ENCODE assay signal across 29 mouse cellular contexts in the genomic region with DNA sequence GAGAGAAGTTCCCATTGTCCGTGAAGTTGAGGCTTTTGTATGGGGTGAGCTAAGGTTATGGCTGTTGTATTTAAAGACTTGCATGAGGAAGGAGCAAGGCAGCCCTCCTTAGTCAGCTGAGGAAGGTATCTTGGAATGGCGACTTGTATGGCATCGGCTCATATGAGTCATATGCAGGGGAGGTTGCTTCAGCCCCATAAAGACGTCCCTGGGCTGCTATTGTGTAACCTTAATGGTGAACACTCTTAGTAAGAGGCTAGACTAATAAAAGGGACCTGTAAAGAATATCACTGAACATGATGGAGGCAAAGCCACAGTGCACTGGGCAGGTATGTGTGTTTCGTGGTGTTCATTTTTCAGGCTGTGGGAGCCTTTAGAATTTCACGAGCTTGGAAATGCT.
"Had no signal": no experiment of that assay in that cellular context is flagged by ENCODE, and none has a peak within 500 bp of the region (broad histone marks: within the 10 kb centered on the region; RNA-seq: fewer than 3 reads in every experiment).

No protein-coding gene starts in this region.

- H3K4me2 ChIP-seq: heart, embryonic 11.5 days; heart, embryonic 12.5 days; heart, embryonic 13.5 days; heart, embryonic 15.5 days; hindbrain, embryonic 12.5 days; hindbrain, embryonic 13.5 days; hindbrain, embryonic 14.5 days; hindbrain, embryonic 15.5 days; intestine, embryonic 15.5 days; kidney, embryonic 15.5 days had no signal

- H3K4me3 ChIP-seq: heart, embryonic 12.5 days; heart, embryonic 13.5 days; heart, embryonic 15.5 days; hindbrain, embryonic 10.5 days; hindbrain, embryonic 12.5 days; hindbrain, embryonic 13.5 days; hindbrain, embryonic 15.5 days; intestine, embryonic 15.5 days; kidney, embryonic 15.5 days; layer of hippocampus, adult 2 months; left cerebral cortex, adult 2 months had no signal

- H3K36me3 ChIP-seq: heart, embryonic 12.5 days; heart, embryonic 13.5 days; heart, embryonic 15.5 days; hindbrain, embryonic 10.5 days; hindbrain, embryonic 12.5 days; hindbrain, embryonic 13.5 days; hindbrain, embryonic 15.5 days; intestine, embryonic 15.5 days; kidney, embryonic 15.5 days had no signal

- DNase-seq: heart, postnatal 10 days; heart, postnatal 14 days; heart, postnatal 36 days; heart, postnatal 4 days; kidney, adult 11 months; kidney, adult 18-20 months; kidney, adult 2 months; kidney, adult 8-10 months; kidney, adult 9 months; kidney, postnatal 10 days; kidney, postnatal 14 days; kidney, postnatal 25 days; kidney, postnatal 36 days; kidney, postnatal 4 days; layer of hippocampus, adult 9-11 months; layer of hippocampus, postnatal 36 days had no signal

- H3K27me3 ChIP-seq: heart, embryonic 12.5 days; heart, embryonic 13.5 days; heart, embryonic 15.5 days; hindbrain, embryonic 12.5 days; hindbrain, embryonic 13.5 days; hindbrain, embryonic 15.5 days; intestine, embryonic 15.5 days; kidney, embryonic 15.5 days had no signal
